Mouse (Mus musculus) myocyte (in vitro differentiated cells): ENCODE data around the gene Atrnl1.

ENCODE experiments used
- CEBPB ChIP-seq: IDR thresholded peaks from 2 replicates; pipeline ENCODE4 v1.6.1; 2011; ENCODE audit warnings: mild to moderate bottlenecking, moderate library complexity; ENCODE audit not compliant: poor library complexity, insufficient read depth, severe bottlenecking
- E2F4 ChIP-seq: IDR thresholded peaks from one replicate; pipeline ENCODE4 v1.6.1; 2011; ENCODE audit warnings: mild to moderate bottlenecking, control low read depth, moderate library complexity; ENCODE audit not compliant: insufficient read depth
- MAX ChIP-seq: IDR thresholded peaks from one replicate; pipeline ENCODE4 v1.6.1; 2011; ENCODE audit warnings: low read depth, mild to moderate bottlenecking, control low read depth
- MYOD1 ChIP-seq, 3 experiments: IDR thresholded peaks; one replicate each; pipeline ENCODE4 v1.6.1; 2011; ENCODE audit warnings: control low read depth in 2 of 3, low read depth in 2 of 3, mild to moderate bottlenecking in 2 of 3, moderate library complexity in 1 of 3; ENCODE audit not compliant: insufficient read length in 2 of 3, control insufficient read depth in 1 of 3
- MYOG ChIP-seq, 3 experiments: IDR thresholded peaks; one replicate each; pipeline ENCODE4 v1.6.1; 2011; ENCODE audit warnings: control low read depth in 2 of 3, low read depth in 2 of 3, mild to moderate bottlenecking in 2 of 3; ENCODE audit not compliant: insufficient read length in 2 of 3, control insufficient read depth in 1 of 3, insufficient read depth in 1 of 3
- POLR2A ChIP-seq: IDR thresholded peaks from one replicate; pipeline ENCODE4 v1.6.1; 2011; ENCODE audit warnings: low read depth, mild to moderate bottlenecking, control low read depth, moderate library complexity; ENCODE audit not compliant: insufficient read length
- POLR2AphosphoS2 ChIP-seq: IDR thresholded peaks from one replicate; pipeline ENCODE4 v1.6.1; 2011; ENCODE audit warnings: low read depth, control low read depth; ENCODE audit not compliant: insufficient read length
- SRF ChIP-seq: IDR thresholded peaks from one replicate; pipeline ENCODE4 v1.6.1; 2011; ENCODE audit warnings: low read depth; ENCODE audit not compliant: control insufficient read depth, insufficient read length
- TCF12 ChIP-seq: IDR thresholded peaks from one replicate; pipeline ENCODE4 v1.6.1; 2011; ENCODE audit warnings: mild to moderate bottlenecking, control low read depth; ENCODE audit not compliant: poor library complexity, insufficient read depth, severe bottlenecking
- TCF3 ChIP-seq: IDR thresholded peaks from one replicate; pipeline ENCODE4 v1.6.1; 2011; ENCODE audit warnings: low read depth, control low read depth; ENCODE audit not compliant: insufficient read length
- USF1 ChIP-seq: IDR thresholded peaks from one replicate; pipeline ENCODE4 v1.6.1; 2011; ENCODE audit warnings: low read depth, mild to moderate bottlenecking, control low read depth, moderate library complexity

- TF ChIP-seq POLR2A (no peak), USF1 (no peak), E2F4 (no peak), MAX (no peak), MYOG (IDR thresholded peaks at IDR 0.05; ENCODE audit: control insufficient read depth in 1 of 3, insufficient read depth in 1 of 3, insufficient read length in 2 of 3, low read depth in 2 of 3) (no peak), CEBPB (no peak), POLR2AphosphoS2 (no peak), MYOD1 (IDR thresholded peaks at IDR 0.05; ENCODE audit: control insufficient read depth in 1 of 3, insufficient read length in 2 of 3, low read depth in 2 of 3) (no peak), TCF12 (no peak), SRF (no peak), TCF3 (no peak)
Observed at GRCm38 (mm10) chr19:58121628-58122027, 510.8 kb downstream of the Atrnl1 start.
